Mouse (Mus musculus) liver, embryonic 13.5 days (tissue): ENCODE data around the gene Sod3. TPM values are rescaled to one million over a fixed set of nuclear protein-coding genes. Genes with fewer than 3 reads are reported as not detected.

ENCODE experiments used
- ATAC-seq: fragments of 200-750 bp; cut with Nextera tagmentation; 2 replicates; pipeline ENCODE4 v1.8.0; 2017; ENCODE audit warnings: low read depth, mild to moderate bottlenecking, moderate number of reproducible peaks, moderate library complexity
- DNase-seq: peaks from one replicate; pipeline ENCODE4 v3.0.0; 2022
- H3K27ac ChIP-seq: fragments of 300-500 bp; sonication (generic); 2 replicates; pipeline ENCODE4 v1.5.1; 2015; ENCODE audit warnings: moderate library complexity, mild to moderate bottlenecking, inconsistent platforms
- H3K27me3 ChIP-seq: fragments of 300-500 bp; sonication (generic); 2 replicates; pipeline ENCODE4 v1.6.1; 2015; ENCODE audit warnings: mild to moderate bottlenecking, inconsistent platforms
- H3K36me3 ChIP-seq: fragments of 300-500 bp; sonication (generic); 2 replicates; pipeline ENCODE4 v1.6.1; 2015; ENCODE audit warnings: mild to moderate bottlenecking, inconsistent platforms
- H3K4me1 ChIP-seq: fragments of 300-500 bp; sonication (generic); replicated peaks from 2 replicates; pipeline ENCODE4 v1.6.1; 2015; ENCODE audit warnings: inconsistent platforms
- H3K4me2 ChIP-seq: fragments of 300-500 bp; sonication (generic); 2 replicates; pipeline ENCODE4 v1.6.1; 2015; ENCODE audit warnings: inconsistent platforms, mild to moderate bottlenecking, moderate library complexity
- H3K4me3 ChIP-seq: fragments of 300-500 bp; sonication (generic); replicated peaks from 2 replicates; pipeline ENCODE4 v1.5.1; 2015; ENCODE audit warnings: mild to moderate bottlenecking, inconsistent platforms
- H3K9ac ChIP-seq: fragments of 300-500 bp; sonication (generic); 2 replicates; pipeline ENCODE4 v1.6.1; 2015; ENCODE audit warnings: mild to moderate bottlenecking, inconsistent platforms
- H3K9me3 ChIP-seq: fragments of 300-500 bp; sonication (generic); replicated peaks from 2 replicates; pipeline ENCODE4 v1.6.1; 2016; ENCODE audit warnings: inconsistent platforms
- whole genome bisulfite sequencing: fragments of 180-500 bp; shearing (Covaris S2); methylation state at CpG from one replicate; pipeline ENCODE4 v1.1.7; 2015; ENCODE audit not compliant: insufficient replicate concordance; 5-methylcytosine and 5-hydroxymethylcytosine counted together
- polyA plus RNA-seq: library from polyadenylated mRNA; unstranded; fragments of >200 nt; fragmentation: Nextera tagmentation; extraction: Ambion mirVana; gene quantifications from 2 replicates; pipeline ENCODE4 v1.2.1, GENCODE M21; 2015

The Sod3 gene
- polyA plus RNA-seq, 1 experiment from 2014 or later = 3.3 TPM

- H3K27ac ChIP-seq = no peak overlapping the region
- 67% methylated on average over 9 of the region's 9 CpGs for WGBS
Observed at GRCm38 (mm10) chr5:52357175-52357754, 6.3 kb upstream of the Sod3 start.

GRCm38 (mm10) chr5:52358120-52358519 is 5.5 kb upstream of the Sod3 start:
- Histone ChIP-seq H3K36me3 (no peaks in the 10 kb centered on the region), H3K4me1 (no peaks in the 10 kb centered on the region), H3K9me3 (no peaks in the 10 kb centered on the region), H3K4me3 (no peak overlapping the region), H3K27ac (no peak overlapping the region), H3K4me2 (no peak overlapping the region), H3K27me3 (no peaks in the 10 kb centered on the region), H3K9ac (no peak overlapping the region)
- WGBS = 35% methylated on average over 6 of the region's 6 CpGs
- ATAC-seq (no peak), DNase-seq (no peak)

More at GRCm38 (mm10) chr5:52357175-52357754, 6.3 kb upstream of the Sod3 start:
- DNase-seq = no peak
- H3K36me3 ChIP-seq = no peaks in the 10 kb centered on the region
- H3K4me2 ChIP-seq = no peak overlapping the region
- no peak overlapping the region for H3K4me3 ChIP-seq
- H3K9me3 ChIP-seq = no peaks in the 10 kb centered on the region
- no peaks in the 10 kb centered on the region for H3K4me1 ChIP-seq
- no peaks in the 10 kb centered on the region for H3K27me3 ChIP-seq
- ATAC-seq = no peak
- no peak overlapping the region for H3K9ac ChIP-seq

GRCm38 (mm10) chr5:52360286-52361049 is 3.1 kb upstream of the Sod3 start:
- Histone ChIP-seq H3K4me2 (no peak overlapping the region), H3K4me1 (no peaks in the 10 kb centered on the region), H3K36me3 (no peaks in the 10 kb centered on the region), H3K4me3 (no peak overlapping the region), H3K27ac (no peak overlapping the region), H3K9ac (no peak overlapping the region), H3K27me3 (no peaks in the 10 kb centered on the region), H3K9me3 (no peaks in the 10 kb centered on the region)
- no peak for ATAC-seq
- 61% methylated on average over 21 of the region's 21 CpGs for WGBS
- DNase-seq = no peak

- DNase-seq (no peak), ATAC-seq (no peak)
- Histone ChIP-seq H3K27ac (no peak overlapping the region), H3K27me3 (peaks cover under 1% of the 10 kb centered on the region; the same call in 1 of the 2 replicates), H3K36me3 (no peaks in the 10 kb centered on the region), H3K4me1 (no peaks in the 10 kb centered on the region), H3K4me2 (no peak overlapping the region), H3K9me3 (no peaks in the 10 kb centered on the region), H3K9ac (no peak overlapping the region), H3K4me3 (no peak overlapping the region)
- 63% methylated on average over 6 of the region's 6 CpGs for WGBS
Observed at GRCm38 (mm10) chr5:52362776-52363467, 669 bp upstream of the Sod3 start.

- no peak for ATAC-seq
- no peak overlapping the region for H3K4me3 ChIP-seq
- no peaks in the 10 kb centered on the region for H3K4me1 ChIP-seq
- H3K9me3 ChIP-seq = no peaks in the 10 kb centered on the region
- H3K9ac ChIP-seq = no peak overlapping the region
- peaks cover 11% of the 10 kb centered on the region for H3K27me3 ChIP-seq
- H3K27ac ChIP-seq = no peak overlapping the region
- 58% methylated on average over 5 of the region's 5 CpGs for WGBS
- no peak for DNase-seq
- no peaks in the 10 kb centered on the region for H3K36me3 ChIP-seq
- H3K4me2 ChIP-seq = no peak overlapping the region
Observed at GRCm38 (mm10) chr5:52364521-52364920, 930 bp downstream of the Sod3 start.

- H3K27ac ChIP-seq = no peak overlapping the region
- H3K4me2 ChIP-seq = no peak overlapping the region
- H3K9me3 ChIP-seq = no peaks in the 10 kb centered on the region
- no peak overlapping the region for H3K4me3 ChIP-seq
- no peak overlapping the region for H3K9ac ChIP-seq
- DNase-seq (no peak), ATAC-seq (no peak)
- WGBS = 75% methylated on average over 5 of the region's 5 CpGs
- H3K27me3 ChIP-seq = peaks cover 11% of the 10 kb centered on the region
- H3K36me3 ChIP-seq = no peaks in the 10 kb centered on the region
- no peaks in the 10 kb centered on the region for H3K4me1 ChIP-seq
Observed at GRCm38 (mm10) chr5:52365930-52366329, 2.3 kb downstream of the Sod3 start.

GRCm38 (mm10) chr5:52366661-52367060 is 3.1 kb downstream of the Sod3 start:
- ATAC-seq (no peak), DNase-seq (no peak)
- Histone ChIP-seq H3K4me1 (no peaks in the 10 kb centered on the region), H3K9ac (no peak overlapping the region), H3K4me2 (no peak overlapping the region), H3K27ac (no peak overlapping the region), H3K9me3 (no peaks in the 10 kb centered on the region), H3K27me3 (peaks cover 11% of the 10 kb centered on the region), H3K4me3 (no peak overlapping the region), H3K36me3 (no peaks in the 10 kb centered on the region)
- 43% methylated on average over 2 of the region's 2 CpGs for WGBS

- H3K4me2 ChIP-seq = no peak overlapping the region
- ATAC-seq (no peak), DNase-seq (no peak)
- H3K36me3 ChIP-seq = no peaks in the 10 kb centered on the region
- 42% methylated on average over 62 of the region's 63 CpGs for WGBS
- H3K4me1 ChIP-seq = no peaks in the 10 kb centered on the region
- peaks cover 11% of the 10 kb centered on the region for H3K27me3 ChIP-seq
- no peak overlapping the region for H3K27ac ChIP-seq
- H3K9ac ChIP-seq = no peak overlapping the region
- no peak overlapping the region for H3K4me3 ChIP-seq
- H3K9me3 ChIP-seq = no peaks in the 10 kb centered on the region
Observed at GRCm38 (mm10) chr5:52367866-52368840, 4.6 kb downstream of the Sod3 start.

- Histone ChIP-seq H3K27me3 (peaks cover 11% of the 10 kb centered on the region), H3K9ac (no peak overlapping the region), H3K36me3 (no peaks in the 10 kb centered on the region), H3K27ac (no peak overlapping the region), H3K4me2 (no peak overlapping the region), H3K4me3 (no peak overlapping the region), H3K9me3 (no peaks in the 10 kb centered on the region), H3K4me1 (no peaks in the 10 kb centered on the region)
- no peak for DNase-seq
- 67% methylated on average over 6 of the region's 6 CpGs for WGBS
- no peak for ATAC-seq
Observed at GRCm38 (mm10) chr5:52370901-52371300, 7.3 kb downstream of the Sod3 start.

- no peak overlapping the region for H3K4me2 ChIP-seq
- ATAC-seq = no peak
Observed at GRCm38 (mm10) chr5:52375847-52376246, 12.3 kb downstream of the Sod3 start.

GRCm38 (mm10) chr5:52382837-52383236 is 19.2 kb downstream of the Sod3 start:
- ATAC-seq (no peak), DNase-seq (no peak)
- Histone ChIP-seq H3K9me3 (no peaks in the 10 kb centered on the region), H3K4me2 (no peak overlapping the region), H3K4me1 (no peaks in the 10 kb centered on the region), H3K4me3 (no peak overlapping the region), H3K27ac (no peak overlapping the region), H3K27me3 (no peaks in the 10 kb centered on the region), H3K36me3 (no peaks in the 10 kb centered on the region), H3K9ac (no peak overlapping the region)
- WGBS = 74% methylated on average over 8 of the region's 8 CpGs

More at GRCm38 (mm10) chr5:52375847-52376246, 12.3 kb downstream of the Sod3 start:
- WGBS = 76% methylated on average over 9 of the region's 9 CpGs
- H3K9ac ChIP-seq = no peak overlapping the region
- H3K36me3 ChIP-seq = no peaks in the 10 kb centered on the region
- H3K9me3 ChIP-seq = no peaks in the 10 kb centered on the region
- DNase-seq = no peak
- H3K27me3 ChIP-seq = no peaks in the 10 kb centered on the region
- no peaks in the 10 kb centered on the region for H3K4me1 ChIP-seq
- no peak overlapping the region for H3K4me3 ChIP-seq
- H3K27ac ChIP-seq = no peak overlapping the region
